Mouse (Mus musculus) limb, embryonic 14.5 days (tissue): ENCODE results near the gene Ly86. TPM values are rescaled to one million over a fixed set of nuclear protein-coding genes. Genes with fewer than 3 reads are reported as not detected.

Experiments used
- ATAC-seq: fragments of 200-750 bp; cut with Nextera tagmentation; 2 replicates; pipeline ENCODE4 v1.8.0; 2017; ENCODE audit warnings: low read depth, moderate number of reproducible peaks, moderate TSS enrichment; ENCODE audit not compliant: low FRiP score
- DNase-seq: peaks from one replicate; pipeline ENCODE4 v3.0.0-alpha.2; 2015; ENCODE audit warnings: low spot score
- H3K27ac ChIP-seq: fragments of 300-500 bp; sonication (generic); replicated peaks from 2 replicates; pipeline ENCODE4 v1.5.1; 2014; ENCODE audit warnings: low read depth, mild to moderate bottlenecking, low read length, moderate library complexity, mixed read lengths
- H3K27me3 ChIP-seq: fragments of 300-500 bp; sonication (generic); 2 replicates; pipeline ENCODE4 v1.6.1; 2014; ENCODE audit warnings: low read length, mixed read lengths; ENCODE audit not compliant: control insufficient read depth, insufficient read depth
- H3K36me3 ChIP-seq: fragments of 300-500 bp; sonication (generic); 2 replicates; pipeline ENCODE4 v1.6.1; 2014; ENCODE audit warnings: mild to moderate bottlenecking, low read length, moderate library complexity, mixed read lengths; ENCODE audit not compliant: control insufficient read depth, insufficient read depth
- H3K4me1 ChIP-seq: fragments of 300-500 bp; sonication (generic); 2 replicates; pipeline ENCODE4 v1.6.1; 2014; ENCODE audit warnings: antibody characterized with exemption, low read length, mixed read lengths; ENCODE audit not compliant: control insufficient read depth, insufficient read depth
- H3K4me2 ChIP-seq: fragments of 300-500 bp; sonication (generic); replicated peaks from 2 replicates; pipeline ENCODE4 v1.6.1; 2014; ENCODE audit warnings: low read depth, mild to moderate bottlenecking, low read length, moderate library complexity; ENCODE audit not compliant: severe bottlenecking
- H3K4me3 ChIP-seq: fragments of 300-500 bp; sonication (generic); replicated peaks from 2 replicates; pipeline ENCODE4 v1.5.1; 2014; ENCODE audit warnings: low read length
- H3K9ac ChIP-seq: fragments of 300-500 bp; sonication (generic); 2 replicates; pipeline ENCODE4 v1.6.1; 2014; ENCODE audit warnings: mild to moderate bottlenecking, low read depth, low read length, moderate library complexity; ENCODE audit not compliant: severe bottlenecking
- H3K9me3 ChIP-seq: fragments of 300-500 bp; sonication (generic); 2 replicates; pipeline ENCODE4 v1.6.1; 2016; ENCODE audit warnings: low read length; ENCODE audit not compliant: control insufficient read depth
- POLR2A ChIP-seq: fragments of 200-500 bp; IDR thresholded peaks from 2 replicates; pipeline ENCODE4 v1.8.0; 2012; ENCODE audit warnings: inconsistent platforms, mild to moderate bottlenecking, moderate library complexity, borderline replicate concordance; ENCODE audit not compliant: insufficient read depth, insufficient read length; ENCODE audit errors: extremely low read depth
- WGBS: fragments of 180-500 bp; shearing (Covaris S2); extraction: QIAGEN DNeasy Blood & Tissue Kit; methylation state at CpG from one replicate; pipeline ENCODE4 v1.1.7; 2014; 5-methylcytosine and 5-hydroxymethylcytosine counted together
- polyA plus RNA-seq, 2 experiments: library from polyadenylated mRNA; depleted of rRNA in 1 of 2; stranded (reverse) in 1 of 2; unstranded in 1 of 2; fragments of >200 nt; fragmentation: Nextera tagmentation in 1 of 2; extraction: Ambion mirVana in 1 of 2; gene quantifications; 2 replicates each; pipeline versions ENCODE4 v1.2.1 to v1.2.3; 2012 to 2014

The Ly86 gene
- polyA plus RNA-seq, 2 experiments = 15.0 to 20.8 TPM

DNA sequence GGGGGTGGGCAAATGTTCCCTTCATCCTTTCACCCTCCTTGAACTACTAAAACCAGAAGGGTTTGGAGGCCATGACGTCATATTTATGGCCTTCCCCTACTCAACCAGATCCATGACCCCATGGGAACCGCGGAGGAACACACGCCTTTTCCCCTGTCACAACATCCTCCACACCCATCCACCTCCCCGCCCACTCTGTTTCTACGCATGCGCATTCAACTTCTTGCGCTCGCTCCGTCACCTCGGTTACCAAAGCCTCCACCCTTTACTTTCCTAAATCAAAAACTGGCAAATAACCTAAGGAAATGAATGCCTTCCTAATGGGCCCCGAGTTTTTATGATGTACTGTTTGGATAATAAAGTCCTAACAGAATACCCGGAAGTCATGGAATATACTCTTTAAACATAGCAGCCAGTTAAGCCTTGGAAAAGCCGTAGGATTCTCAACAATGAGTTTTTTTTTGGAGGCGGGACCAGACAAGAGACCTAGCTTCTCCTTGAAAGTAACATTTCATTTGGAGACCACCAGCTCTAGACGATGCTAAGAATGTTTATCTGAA, 101.8 kb downstream of the Ly86 start:
- 77% methylated on average over 16 of the region's 16 CpGs for WGBS
- Histone ChIP-seq H3K9me3 (no peaks in the 10 kb centered on the region), H3K27ac (no peak overlapping the region), H3K4me2 (no peak overlapping the region), H3K9ac (no peak overlapping the region), H3K27me3 (no peaks in the 10 kb centered on the region), H3K4me1 (peaks cover under 1% of the 10 kb centered on the region), H3K36me3 (no peaks in the 10 kb centered on the region), H3K4me3 (no peak overlapping the region)
- TF ChIP-seq POLR2A = no peak
- ATAC-seq (no peak), DNase-seq (no peak)

- H3K27me3 ChIP-seq = no peaks in the 10 kb centered on the region
- no peak overlapping the region for H3K4me2 ChIP-seq
- H3K36me3 ChIP-seq = no peaks in the 10 kb centered on the region
- WGBS = 88% methylated on average over 5 of the region's 5 CpGs
- no peak overlapping the region for H3K27ac ChIP-seq
- no peak overlapping the region for H3K4me3 ChIP-seq
- no peaks in the 10 kb centered on the region for H3K9me3 ChIP-seq
- no peak overlapping the region for H3K9ac ChIP-seq
- H3K4me1 ChIP-seq = peaks cover 16% of the 10 kb centered on the region
- DNase-seq (no peak), ATAC-seq (no peak)
- TF ChIP-seq POLR2A = no peak
Measured at GRCm38 (mm10) chr13:37451021-37451420, 106.0 kb downstream of the Ly86 start.

GRCm38 (mm10) chr13:37451471-37451870, 106.5 kb downstream of the Ly86 start:
- DNase-seq = no peak

GRCm38 (mm10) chr13:37452022-37452941, 107.3 kb downstream of the Ly86 start:
- Histone ChIP-seq H3K9me3 (no peaks in the 10 kb centered on the region), H3K27ac (0 out of 2 replicates have a peak overlapping the region, but pooled peaks have one; percentile 13), H3K4me3 (peak overlapping the region; percentile 29), H3K4me1 (peaks cover 19% of the 10 kb centered on the region), H3K27me3 (no peaks in the 10 kb centered on the region), H3K36me3 (no peaks in the 10 kb centered on the region), H3K4me2 (peak overlapping the region; percentile 61), H3K9ac (peak overlapping the region; percentile 49)
- TF ChIP-seq POLR2A = no peak
- 5% methylated on average over 22 of the region's 22 CpGs for WGBS
- peak; percentile 69 for ATAC-seq
- peak; percentile 52 for DNase-seq

More at GRCm38 (mm10) chr13:37451471-37451870, 106.5 kb downstream of the Ly86 start:
- Histone ChIP-seq H3K9me3 (no peaks in the 10 kb centered on the region), H3K27ac (no peak overlapping the region), H3K36me3 (no peaks in the 10 kb centered on the region), H3K27me3 (no peaks in the 10 kb centered on the region), H3K9ac (no peak overlapping the region), H3K4me1 (peaks cover 16% of the 10 kb centered on the region), H3K4me2 (no peak overlapping the region), H3K4me3 (no peak overlapping the region)
- no peak for ATAC-seq
- TF ChIP-seq POLR2A = no peak
- WGBS = 62% methylated on average over 3 of the region's 3 CpGs

- Histone ChIP-seq H3K9me3 (no peaks in the 10 kb centered on the region), H3K27ac (no peak overlapping the region), H3K4me2 (peak overlapping the region; percentile 61), H3K36me3 (no peaks in the 10 kb centered on the region), H3K4me1 (peaks cover 23% of the 10 kb centered on the region), H3K9ac (no peak overlapping the region), H3K27me3 (no peaks in the 10 kb centered on the region), H3K4me3 (peak overlapping the region; percentile 29; the same call in 1 of the 2 replicates)
- 2% methylated on average over 13 of the region's 13 CpGs for WGBS
- TF ChIP-seq POLR2A = no peak
- peak; percentile 44 for ATAC-seq
- DNase-seq = peak; percentile 88
Measured at GRCm38 (mm10) chr13:37453203-37453602, 108.2 kb downstream of the Ly86 start.
